Mouse (Mus musculus): ENCODE measurements around the gene Gabpb2. TPM values are rescaled to one million over a fixed set of nuclear protein-coding genes. Genes with fewer than 3 reads are reported as not detected.

Gabpb2 gene
- polyA plus RNA-seq (2012; rRNA removed) = 14.4 and 14.7 TPM in 2 replicates

- DNase-seq (ENCODE audit: low read depth) = peak; percentile 97
- peak; percentile 81 for TF ChIP-seq CTCF (IDR thresholded peaks at IDR 0.05; ENCODE audit: borderline replicate concordance, extremely low read depth, insufficient read depth, insufficient read length)
- TF ChIP-seq POLR2A (IDR thresholded peaks at IDR 0.05; ENCODE audit: borderline replicate concordance, extremely low read depth, insufficient read depth, insufficient read length, poor library complexity, severe bottlenecking) = peak; percentile 36; the same call in 1 of the 2 replicates
These were observed at the start of gene Gabpb2 for GRCm38 (mm10) chr3:95217255-95218134. Gene Gabpb2, minus strand, starts transcription at chr3:95217916.

DNA sequence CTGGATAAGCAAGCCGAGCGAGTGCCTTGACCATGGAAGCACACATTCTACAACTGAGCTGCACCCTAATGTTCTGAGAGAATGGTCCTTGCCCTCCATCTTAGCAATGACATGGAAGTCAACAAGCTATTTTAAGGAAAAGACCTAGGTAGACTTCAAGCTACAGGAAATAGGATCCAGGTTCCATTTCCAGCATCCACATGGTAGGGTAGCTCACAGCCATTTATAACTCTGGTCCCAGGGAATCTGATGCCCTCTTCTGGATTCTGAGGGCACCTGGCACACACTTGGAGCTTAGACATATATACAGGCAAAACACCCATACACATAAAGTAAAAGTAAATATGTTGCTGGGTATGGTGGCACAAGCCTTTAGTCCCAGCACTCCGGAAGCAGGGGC is 48.3 kb upstream of the Gabpb2 start:
- no peak for DNase-seq (ENCODE audit: low read depth)

DNA sequence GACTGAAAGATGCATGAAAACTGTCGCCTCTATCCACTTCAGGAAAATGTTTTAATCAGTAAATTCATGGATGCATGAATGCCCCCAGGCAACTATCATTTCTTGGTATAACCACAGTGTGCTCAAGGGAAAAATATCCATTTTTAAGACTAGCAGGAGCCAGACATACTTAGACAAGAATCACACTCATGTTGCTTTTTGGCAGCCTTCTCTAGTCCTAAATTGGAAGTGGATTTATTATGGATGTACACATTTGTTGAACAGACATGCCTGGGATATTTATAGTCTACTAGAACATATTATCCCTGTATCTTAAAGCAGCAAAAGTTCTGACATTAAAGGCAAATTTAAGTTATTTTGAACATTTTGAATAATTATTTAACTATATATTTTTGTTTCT is 47.0 kb upstream of the Gabpb2 start:
- TF ChIP-seq POLR2A (IDR thresholded peaks at IDR 0.05; ENCODE audit: borderline replicate concordance, extremely low read depth, insufficient read depth, insufficient read length, poor library complexity, severe bottlenecking) (no peak), CTCF (IDR thresholded peaks at IDR 0.05; ENCODE audit: borderline replicate concordance, extremely low read depth, insufficient read depth, insufficient read length) (no peak)
- DNase-seq (ENCODE audit: low read depth) = no peak

More for the DNA sequence above, 48.3 kb upstream of the Gabpb2 start:
- TF ChIP-seq CTCF (IDR thresholded peaks at IDR 0.05; ENCODE audit: borderline replicate concordance, extremely low read depth, insufficient read depth, insufficient read length) (no peak), POLR2A (IDR thresholded peaks at IDR 0.05; ENCODE audit: borderline replicate concordance, extremely low read depth, insufficient read depth, insufficient read length, poor library complexity, severe bottlenecking) (no peak)

- peak; percentile 49 for DNase-seq (ENCODE audit: low read depth)
- TF ChIP-seq CTCF (IDR thresholded peaks at IDR 0.05; ENCODE audit: borderline replicate concordance, extremely low read depth, insufficient read depth, insufficient read length) (peak; percentile 68), POLR2A (IDR thresholded peaks at IDR 0.05; ENCODE audit: borderline replicate concordance, extremely low read depth, insufficient read depth, insufficient read length, poor library complexity, severe bottlenecking) (no peak)
These were observed 45.5 kb upstream of the Gabpb2 start for GRCm38 (mm10) chr3:95263089-95263739.

DNA sequence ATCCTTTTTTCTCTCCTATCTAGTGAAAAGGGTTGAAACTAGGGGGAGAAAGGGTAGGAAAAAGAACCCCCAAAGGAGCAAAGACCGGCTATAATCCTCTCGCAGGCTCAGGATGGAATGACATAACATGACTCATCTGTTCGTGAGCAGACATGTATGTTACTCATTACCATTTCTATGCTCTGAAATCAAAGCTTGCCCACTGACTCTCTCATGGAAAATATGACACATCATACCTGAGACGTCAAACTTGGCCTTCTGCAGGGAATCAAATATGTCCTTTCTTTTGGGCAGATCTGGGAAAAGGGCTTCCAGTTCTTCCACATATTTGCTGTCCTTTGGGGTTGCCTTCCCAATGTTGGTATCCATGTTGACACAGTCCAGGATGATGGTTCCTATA is 44.3 kb upstream of the Gabpb2 start:
- TF ChIP-seq POLR2A (IDR thresholded peaks at IDR 0.05; ENCODE audit: borderline replicate concordance, extremely low read depth, insufficient read depth, insufficient read length, poor library complexity, severe bottlenecking) = no peak
- no peak for TF ChIP-seq CTCF (IDR thresholded peaks at IDR 0.05; ENCODE audit: borderline replicate concordance, extremely low read depth, insufficient read depth, insufficient read length)
- no peak for DNase-seq (ENCODE audit: low read depth)

DNA sequence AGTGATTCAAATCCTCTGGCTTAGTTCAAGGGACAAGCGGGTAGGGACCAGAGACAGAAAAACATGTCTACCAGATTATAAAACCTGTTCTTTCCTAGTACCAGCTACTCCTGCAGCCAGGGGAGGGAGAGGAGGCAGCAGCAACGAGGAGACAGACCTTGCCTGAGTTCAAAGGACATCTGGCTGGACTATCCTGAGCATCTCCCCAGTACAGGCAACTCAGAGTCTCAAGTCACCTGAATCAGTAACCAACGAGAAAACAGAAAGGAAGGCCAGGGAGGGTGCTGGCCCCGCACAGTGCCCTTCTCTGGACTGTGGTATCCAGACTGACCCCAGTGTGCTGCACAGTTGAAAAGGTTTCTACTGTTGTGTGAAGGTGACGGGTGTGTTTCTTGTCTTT is 39.2 kb upstream of the Gabpb2 start:
- no peak for DNase-seq (ENCODE audit: low read depth)
- TF ChIP-seq CTCF (IDR thresholded peaks at IDR 0.05; ENCODE audit: borderline replicate concordance, extremely low read depth, insufficient read depth, insufficient read length) = no peak
- TF ChIP-seq POLR2A (IDR thresholded peaks at IDR 0.05; ENCODE audit: borderline replicate concordance, extremely low read depth, insufficient read depth, insufficient read length, poor library complexity, severe bottlenecking) = no peak

- TF ChIP-seq CTCF (IDR thresholded peaks at IDR 0.05; ENCODE audit: borderline replicate concordance, extremely low read depth, insufficient read depth, insufficient read length) (no peak), POLR2A (IDR thresholded peaks at IDR 0.05; ENCODE audit: borderline replicate concordance, extremely low read depth, insufficient read depth, insufficient read length, poor library complexity, severe bottlenecking) (no peak)
- no peak for DNase-seq (ENCODE audit: low read depth)
These were observed 33.2 kb upstream of the Gabpb2 start, which contains the start of gene Bnipl for GRCm38 (mm10) chr3:95250783-95251424. Gene Bnipl, minus strand, starts transcription at chr3:95251193.

- DNase-seq (ENCODE audit: low read depth) = no peak
- TF ChIP-seq CTCF (IDR thresholded peaks at IDR 0.05; ENCODE audit: borderline replicate concordance, extremely low read depth, insufficient read depth, insufficient read length) (no peak), POLR2A (IDR thresholded peaks at IDR 0.05; ENCODE audit: borderline replicate concordance, extremely low read depth, insufficient read depth, insufficient read length, poor library complexity, severe bottlenecking) (no peak)
These were observed 32.6 kb upstream of the Gabpb2 start for GRCm38 (mm10) chr3:95250361-95250760.

DNA sequence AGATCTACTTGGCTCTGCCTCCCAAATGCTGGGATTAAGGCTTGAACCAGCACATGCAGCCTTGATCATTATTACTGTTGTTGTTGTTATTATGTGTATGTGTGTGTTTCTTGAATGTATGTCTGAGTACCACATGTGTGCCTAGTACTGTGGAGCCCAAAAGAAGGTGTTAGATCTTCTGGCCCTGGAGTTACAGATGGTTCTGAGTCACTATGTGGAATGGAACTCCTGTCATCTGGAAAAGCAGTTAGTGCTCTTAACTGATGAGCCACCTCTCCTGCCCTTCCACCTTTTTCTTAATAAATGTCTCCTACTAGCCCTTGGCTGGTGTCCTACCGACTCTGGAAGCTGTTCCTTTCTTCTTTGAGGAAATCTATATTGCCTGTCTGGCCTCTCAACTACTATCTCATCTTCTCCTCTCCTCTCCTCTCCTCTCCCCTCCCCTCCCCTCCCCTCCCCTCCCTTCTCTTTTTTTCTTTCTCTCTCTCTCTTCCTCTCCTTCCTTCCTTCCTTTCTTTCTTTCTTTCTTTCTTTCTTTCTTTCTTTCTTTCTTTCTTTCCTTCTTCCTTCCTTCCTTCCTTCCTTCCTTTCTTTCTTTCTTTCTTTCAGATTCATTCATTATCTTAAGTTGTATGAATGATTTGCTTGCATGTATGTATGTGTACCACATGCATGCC is 30.1 kb upstream of the Gabpb2 start:
- TF ChIP-seq POLR2A (IDR thresholded peaks at IDR 0.05; ENCODE audit: borderline replicate concordance, extremely low read depth, insufficient read depth, insufficient read length, poor library complexity, severe bottlenecking) = no peak
- TF ChIP-seq CTCF (IDR thresholded peaks at IDR 0.05; ENCODE audit: borderline replicate concordance, extremely low read depth, insufficient read depth, insufficient read length) = no peak
- no peak for DNase-seq (ENCODE audit: low read depth)

DNA sequence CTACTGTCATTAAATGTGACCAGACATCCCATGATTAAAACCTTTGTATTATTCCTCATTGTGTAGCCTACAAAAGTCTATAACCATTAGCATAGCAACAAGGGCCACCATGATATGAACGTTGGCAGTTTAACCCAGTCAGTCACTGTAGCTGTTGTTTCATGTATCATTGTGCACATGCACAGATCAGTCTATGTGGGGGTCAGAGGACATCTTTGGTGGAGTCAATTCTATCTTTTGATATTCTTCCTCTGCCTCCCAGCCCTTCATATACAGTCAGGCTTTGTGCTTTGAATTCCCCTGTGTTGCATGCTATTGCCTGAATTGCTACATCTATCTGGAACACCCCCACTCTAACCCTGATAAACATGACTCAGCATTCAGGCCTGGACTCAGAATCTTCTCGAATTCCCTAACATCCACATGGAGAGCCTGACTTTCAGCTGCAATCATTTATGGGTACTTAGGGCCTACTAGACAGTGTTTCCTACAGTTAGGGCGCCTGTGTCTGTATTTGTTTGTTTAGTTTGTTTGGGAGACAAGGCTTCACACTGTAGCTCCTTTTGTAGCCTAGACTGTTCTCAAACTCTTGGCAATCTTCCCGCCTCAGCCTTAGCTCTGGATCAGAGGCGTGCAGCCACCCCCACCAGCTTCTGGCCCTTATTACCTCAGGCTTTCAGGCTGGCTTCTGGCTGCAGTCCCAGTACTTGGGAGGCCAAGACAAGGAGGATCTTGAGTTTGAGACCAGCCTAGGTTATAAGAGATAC is 28.9 kb upstream of the Gabpb2 start:
- DNase-seq (ENCODE audit: low read depth) = peak; percentile 62
- no peak for TF ChIP-seq CTCF (IDR thresholded peaks at IDR 0.05; ENCODE audit: borderline replicate concordance, extremely low read depth, insufficient read depth, insufficient read length)
- TF ChIP-seq POLR2A (IDR thresholded peaks at IDR 0.05; ENCODE audit: borderline replicate concordance, extremely low read depth, insufficient read depth, insufficient read length, poor library complexity, severe bottlenecking) = no peak

All from brain, embryonic 14.5 days (tissue).